Mouse (Mus musculus) frontal cortex, postnatal 14 days (tissue): Measurements from ENCODE around the gene Rbm6.

Experiments
- DNase-seq, 2 experiments: peaks; one replicate each; pipeline ENCODE4 v3.0.0; 2022; ENCODE audit warnings: low spot score in 2 of 2

The Rbm6 gene

DNA sequence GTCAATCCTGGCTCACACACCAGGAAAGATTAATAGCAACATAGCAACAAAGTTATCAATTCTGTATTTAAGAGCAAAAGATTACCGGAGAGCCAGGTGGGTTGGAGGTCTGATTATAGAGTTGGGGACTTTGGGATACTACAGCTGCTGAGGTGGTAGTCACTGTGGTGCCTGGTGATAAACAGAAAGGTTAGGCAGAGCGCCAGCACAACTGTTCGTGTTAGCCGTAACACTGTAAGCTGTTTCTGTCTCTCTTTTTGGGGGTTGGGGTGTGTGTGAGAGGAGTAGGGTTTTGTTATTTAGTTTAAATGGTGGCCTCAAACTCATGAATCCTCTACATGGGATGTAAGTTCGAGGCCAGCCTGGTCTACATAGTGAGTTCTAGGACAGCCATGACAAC, 122.7 kb downstream of the Rbm6 start:
- no peak for DNase-seq

DNA sequence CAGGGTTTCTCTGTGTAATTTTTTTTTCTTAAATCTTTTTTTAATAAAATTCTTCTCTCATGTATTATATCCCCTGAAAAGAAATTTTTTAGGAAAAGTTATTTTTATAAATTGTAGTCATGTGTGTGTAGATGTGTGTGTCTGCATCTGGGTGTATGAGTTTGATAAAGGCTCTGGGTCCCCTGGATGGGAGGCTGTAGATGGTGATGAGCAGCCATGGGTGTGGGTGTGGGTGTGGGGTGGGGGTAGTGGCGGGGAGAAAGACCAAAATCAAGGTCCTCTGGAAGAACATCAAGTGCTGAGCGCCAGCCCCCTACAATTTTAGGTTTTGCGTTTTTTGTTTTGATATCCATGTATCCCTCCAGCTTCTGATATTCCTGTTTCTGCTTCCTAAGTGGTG, 125.0 kb downstream of the Rbm6 start:
- DNase-seq: no peak

DNA sequence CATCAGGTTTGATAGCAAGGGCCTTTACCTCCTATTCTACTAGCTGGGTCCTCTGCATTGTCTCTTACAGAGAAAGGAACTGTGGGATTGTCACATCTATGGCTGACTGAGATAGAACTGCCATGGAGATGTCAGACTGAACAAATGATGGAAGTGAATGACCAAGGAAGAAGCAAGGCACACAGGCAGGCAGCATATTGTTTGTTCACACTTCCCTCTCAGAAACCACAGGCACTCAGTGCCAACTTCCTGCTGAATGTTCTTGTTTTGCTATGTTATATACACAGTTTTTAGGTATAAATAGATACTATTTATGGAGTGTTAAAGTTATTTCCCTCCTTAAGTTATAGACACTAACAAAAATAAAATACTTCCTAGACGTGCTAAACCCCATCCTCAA, 125.7 kb downstream of the Rbm6 start:
- no peak for DNase-seq

DNA sequence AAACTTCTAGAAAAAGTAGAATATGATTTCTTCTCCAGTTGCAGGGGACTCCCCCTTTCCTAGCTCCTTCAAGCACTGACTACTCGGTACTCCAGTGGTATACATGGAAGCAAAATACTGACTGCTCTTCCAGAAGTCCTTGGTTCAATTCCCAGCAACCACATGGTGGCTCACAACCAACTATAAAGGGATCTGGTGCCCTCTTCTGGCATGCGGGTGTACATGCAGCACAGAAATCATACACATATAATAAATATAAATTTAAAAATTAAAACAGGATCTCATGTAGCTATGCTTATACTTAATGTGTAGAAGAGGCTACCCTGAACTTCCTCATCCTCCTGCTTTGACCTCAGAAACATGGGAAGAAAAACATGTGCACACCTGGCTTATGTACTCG, 126.4 kb downstream of the Rbm6 start:
- DNase-seq: no peak

DNA sequence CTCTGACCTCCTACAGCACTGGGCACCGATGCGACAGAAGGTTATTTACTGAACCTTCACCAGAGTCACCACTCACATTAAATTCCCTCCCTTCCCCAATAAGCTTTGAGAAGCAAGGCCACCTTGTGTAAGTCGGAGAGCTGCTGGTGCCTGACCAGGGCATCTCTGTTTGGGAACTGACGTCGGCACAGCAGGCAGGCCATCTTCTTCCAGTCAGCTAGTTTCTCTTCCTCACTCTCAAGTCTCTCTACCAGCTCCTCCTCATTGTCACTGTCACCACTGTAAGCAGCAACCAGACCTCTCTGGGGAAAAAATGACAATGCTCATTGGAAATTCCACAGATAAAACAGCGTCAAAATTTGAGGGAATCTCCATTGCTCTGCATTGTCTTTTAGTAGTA, 129.0 kb downstream of the Rbm6 start:
- no peak for DNase-seq

DNA sequence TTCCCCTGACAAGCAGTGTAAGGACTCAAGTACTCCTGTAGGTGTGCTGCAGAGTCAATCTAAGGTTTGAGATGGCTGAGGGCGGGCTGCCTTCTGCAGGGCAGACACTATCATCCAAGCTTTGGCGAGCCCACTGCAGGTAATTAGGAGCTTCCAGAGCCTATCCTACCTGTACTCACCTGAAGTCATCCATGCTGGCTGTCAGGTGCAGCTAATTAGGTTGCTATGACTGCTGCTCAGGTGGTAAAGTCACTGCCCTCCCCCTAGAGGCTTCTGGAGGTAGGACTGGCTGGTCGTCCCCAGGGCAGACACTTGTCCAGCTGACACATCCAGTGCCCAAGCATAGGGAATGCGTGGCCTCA, 134.2 kb downstream of the Rbm6 start:
- DNase-seq: peak in 1 of 2 experiments; percentile 33

DNA sequence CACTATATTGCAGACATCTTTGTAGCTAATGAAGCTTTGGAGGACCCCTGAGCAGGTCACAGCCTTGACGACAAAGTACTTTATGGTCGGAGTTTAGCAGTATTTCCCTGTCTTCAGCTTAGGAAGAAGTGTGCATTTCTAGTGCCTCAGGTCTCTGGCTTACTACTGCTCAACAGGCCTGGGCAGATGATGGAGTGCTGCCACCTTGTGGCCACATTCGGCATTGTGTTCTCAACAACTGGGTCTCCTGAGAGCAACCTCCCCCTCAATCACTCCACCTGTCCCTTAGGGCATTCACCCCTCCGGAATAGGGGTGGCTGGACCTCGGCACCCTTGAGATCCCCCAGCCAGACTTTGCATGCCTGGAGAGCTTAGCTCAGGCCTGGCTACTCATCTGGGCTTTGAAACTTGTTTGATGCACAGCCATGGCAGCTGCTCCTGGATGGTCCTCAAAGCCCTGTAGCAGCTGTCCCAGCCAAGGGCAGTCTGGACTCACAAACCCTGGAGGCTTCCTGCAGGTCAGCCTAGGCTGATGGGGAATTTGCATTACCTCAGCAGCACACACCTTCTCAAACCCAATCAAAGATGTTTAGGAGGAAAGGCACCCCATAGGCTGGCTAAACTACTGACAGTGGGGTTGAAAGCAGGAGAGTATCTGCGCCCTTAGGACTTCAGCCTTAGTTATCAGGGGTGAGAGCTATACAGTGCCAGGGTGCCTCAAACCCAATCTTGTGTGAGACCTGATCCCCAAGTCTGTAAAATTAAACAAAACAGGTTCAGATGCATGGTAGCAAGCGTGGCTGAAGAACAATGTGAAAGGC, 134.8 kb downstream of the Rbm6 start:
- peak; percentile 80 to 89 for DNase-seq

DNA sequence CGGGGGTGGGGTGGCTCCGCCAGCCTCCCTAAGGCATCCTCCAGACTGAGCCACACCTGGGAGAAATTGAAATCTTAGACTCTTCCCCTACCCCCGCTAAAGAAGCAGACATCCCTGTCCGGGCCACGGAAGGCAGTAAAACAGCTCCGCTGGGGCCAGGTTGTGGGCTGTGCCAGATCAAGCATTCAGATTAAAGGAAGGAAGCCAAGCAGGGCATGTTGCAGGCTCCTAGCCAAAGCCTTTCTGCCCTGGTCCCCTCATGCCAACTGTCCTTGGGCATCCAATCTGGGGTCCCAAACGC, 136.9 kb downstream of the Rbm6 start:
- DNase-seq: no peak

DNA sequence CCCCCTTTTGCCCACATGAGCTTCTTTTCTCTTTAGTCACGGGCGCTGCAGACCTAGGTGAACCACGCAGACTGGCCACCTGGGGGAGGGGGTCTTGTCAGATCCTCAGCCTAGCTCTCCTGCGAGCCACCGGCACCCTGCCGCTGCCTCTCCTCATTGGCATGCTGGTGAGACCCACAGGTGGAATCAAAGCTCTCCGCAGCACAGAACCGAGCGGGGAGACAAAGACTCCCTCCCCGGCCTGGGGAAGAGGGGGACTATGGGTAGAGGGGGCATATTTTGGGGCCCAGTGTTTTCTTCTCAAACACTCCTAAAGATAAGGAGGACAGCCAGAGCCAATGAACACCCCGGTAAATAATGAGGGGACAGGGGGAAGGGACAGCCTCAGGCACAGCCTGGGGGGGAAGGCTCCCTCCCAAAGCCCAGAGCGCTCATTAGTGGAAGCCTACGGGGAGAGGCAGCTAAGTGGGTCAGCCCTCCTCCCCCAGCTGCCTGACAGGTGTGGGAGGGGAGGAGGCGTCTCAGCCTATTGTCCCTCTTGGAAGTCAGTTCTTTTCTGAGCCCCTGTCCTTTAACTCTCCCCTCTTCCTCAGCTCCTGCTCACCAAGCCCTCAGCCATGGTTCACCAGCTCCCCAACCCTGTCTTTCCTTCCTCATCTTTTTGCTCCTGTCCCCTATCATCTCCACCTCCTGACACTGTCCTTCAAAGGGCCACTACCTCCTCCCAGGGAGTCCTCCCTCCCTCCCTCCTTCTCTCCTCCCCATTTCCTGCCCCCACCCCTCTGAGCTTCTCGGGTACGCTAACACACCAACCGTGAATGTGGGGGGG, 137.5 kb downstream of the Rbm6 start:
- DNase-seq: peak in 1 of 2 experiments; percentile 5

DNA sequence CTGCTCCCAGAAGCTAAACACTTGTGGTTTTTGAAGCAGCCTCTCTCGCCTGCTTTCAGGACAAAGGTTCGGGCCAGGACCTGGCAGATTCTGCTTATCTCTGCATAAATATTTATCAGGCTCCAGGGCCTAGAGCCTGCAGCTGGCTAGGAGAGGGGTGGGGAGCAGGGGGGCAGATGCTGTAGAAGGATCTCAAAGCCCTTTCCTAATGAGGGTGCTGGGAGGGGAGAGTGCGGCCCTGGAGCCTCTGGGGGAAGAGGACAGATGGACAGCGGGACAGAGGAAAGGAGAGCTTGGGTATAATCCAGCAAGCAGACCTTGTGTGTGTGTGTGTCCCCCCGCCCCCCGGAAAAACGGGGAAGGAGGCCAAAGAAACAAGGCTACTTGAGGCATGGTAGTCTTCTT, 138.5 kb downstream of the Rbm6 start:
- DNase-seq: peak in 1 of 2 experiments; percentile 3

DNA sequence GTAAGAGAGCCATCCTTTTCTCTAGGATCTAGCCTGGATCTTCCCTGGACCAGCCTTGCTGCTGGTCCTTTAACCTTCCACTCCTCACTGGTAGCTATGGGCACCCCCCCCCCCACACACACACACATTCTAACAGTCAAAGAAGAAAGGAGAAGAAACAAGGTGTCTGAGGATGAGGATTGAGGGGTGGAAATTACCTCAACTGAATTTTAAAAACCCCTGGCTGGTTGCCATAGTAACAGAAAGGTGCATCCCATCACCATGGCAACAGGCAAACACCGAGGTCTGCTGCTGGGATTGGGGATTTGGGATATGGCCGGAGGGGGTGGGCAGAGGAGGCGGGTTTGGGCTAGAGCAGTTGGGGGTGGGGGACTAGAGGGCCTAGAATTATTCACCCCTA, 143.3 kb downstream of the Rbm6 start:
- no peak for DNase-seq

DNA sequence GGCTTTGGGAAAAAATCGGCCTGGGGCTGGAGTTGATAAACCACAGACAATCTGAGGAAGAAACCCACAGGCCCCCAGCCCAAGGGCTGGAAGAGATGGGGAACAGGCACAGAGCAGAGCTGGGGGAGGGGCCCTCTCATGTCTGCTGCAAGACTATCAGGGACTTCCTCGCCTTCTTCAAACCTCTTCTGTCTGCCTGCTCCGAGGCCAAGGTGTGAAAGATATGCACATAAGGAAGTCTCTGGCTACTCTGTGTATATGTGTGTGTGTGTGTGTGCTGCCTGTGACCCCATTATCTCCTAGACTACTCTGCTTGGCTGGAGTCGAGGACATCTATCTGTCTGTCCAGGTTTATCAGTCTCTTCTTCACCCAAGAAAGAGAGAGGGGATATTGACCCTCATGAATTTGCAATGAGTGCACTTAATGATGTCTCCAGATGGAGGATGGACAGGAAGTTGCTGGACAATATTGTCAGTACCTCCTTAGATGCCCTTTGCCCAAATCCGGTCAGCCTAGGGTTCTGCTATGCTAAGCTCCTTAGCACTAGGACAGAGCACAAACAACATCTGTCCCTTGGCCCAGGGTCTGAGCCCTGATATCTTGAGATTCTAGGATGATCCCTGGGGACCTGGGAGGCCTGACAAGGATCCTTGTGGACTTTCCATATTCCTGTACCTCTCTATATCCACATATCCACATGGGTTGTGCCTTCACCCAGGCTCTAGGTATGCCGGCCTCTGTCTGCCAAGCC, 143.9 kb downstream of the Rbm6 start:
- DNase-seq: no peak

DNA sequence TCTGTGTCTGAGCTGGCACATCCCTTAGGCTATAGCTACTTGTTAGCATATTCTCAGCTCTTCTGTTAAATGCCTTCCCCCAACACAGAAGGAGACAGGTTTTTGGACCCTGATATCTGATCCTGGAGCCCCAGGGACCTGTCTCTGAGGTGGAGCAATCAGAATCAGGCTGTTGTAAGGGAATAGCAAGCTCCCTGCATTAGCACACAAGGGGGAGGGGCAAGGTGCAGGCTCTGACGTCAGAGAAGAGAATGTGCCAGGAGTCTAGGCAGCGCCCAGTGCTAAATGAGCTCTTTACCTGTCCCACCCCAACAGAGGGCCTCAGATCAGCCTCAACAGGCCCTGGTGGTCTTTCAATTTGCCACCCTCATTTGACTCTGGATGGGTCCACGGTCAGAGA, 146.0 kb downstream of the Rbm6 start:
- DNase-seq: no peak

DNA sequence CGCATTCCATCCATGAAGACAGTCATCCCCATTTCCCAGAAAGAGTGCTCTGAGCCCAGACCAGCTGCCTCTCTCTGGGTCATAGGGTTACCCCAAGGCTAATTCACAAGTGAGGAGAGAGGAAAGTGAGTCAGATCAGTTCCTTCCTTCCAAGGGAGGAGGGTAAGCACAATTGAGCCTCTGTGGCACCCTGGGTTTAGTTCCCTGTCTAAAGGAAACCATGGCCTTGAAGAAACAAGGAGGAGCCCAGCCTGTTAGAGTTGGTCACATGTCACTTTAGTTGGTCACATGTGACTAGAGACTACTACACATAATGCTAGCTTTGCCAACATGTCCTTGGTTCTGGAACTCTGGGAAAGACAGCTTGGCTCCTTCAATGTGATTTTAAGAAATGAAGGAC, 148.2 kb downstream of the Rbm6 start:
- no peak for DNase-seq

DNA sequence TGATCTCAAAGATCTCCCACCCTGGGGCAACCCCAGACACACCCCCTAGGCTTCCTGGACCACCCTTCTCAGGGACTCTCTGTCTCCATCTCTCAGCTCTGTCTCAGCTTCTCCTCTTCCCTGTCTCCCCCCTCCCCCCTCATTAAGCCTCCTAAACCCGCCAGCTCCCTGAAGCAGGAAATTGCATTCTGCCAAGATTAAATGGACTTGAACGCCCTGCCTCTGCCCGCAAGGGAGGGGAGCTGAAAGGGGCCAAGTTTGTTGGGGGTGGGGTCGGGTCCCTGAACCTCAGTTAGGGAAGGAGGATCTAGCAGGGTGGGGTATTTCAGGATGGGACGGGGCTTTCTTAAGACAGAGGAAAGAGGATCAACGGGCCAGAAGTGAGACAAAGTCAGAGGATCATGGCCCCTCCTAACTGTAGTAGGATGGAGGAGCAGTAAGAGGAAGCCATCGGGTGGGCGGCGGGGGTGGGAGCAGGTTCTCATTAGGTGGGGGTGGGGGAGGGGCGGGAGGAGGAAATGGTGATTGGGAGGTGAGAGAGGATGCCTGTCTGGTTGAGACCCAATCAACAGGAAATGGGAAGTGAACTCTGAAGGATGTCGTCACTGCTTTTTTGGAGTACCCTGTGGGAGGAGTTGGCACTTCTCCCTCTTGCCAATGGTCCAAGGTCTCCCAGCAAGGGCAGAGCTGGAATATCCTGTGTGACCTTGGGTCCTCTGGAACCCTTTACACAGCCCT, 149.1 kb downstream of the Rbm6 start:
- no peak for DNase-seq
